Mouse (Mus musculus) myocyte (in vitro differentiated cells): ENCODE measurements around the gene Dmxl2. TPM values are rescaled to one million over a fixed set of nuclear protein-coding genes. Genes with fewer than 3 reads are reported as not detected.

Source experiments
- H3K27me3 ChIP-seq: one replicate; pipeline ENCODE4 v1.6.1; 2011; ENCODE audit not compliant: control insufficient read depth, insufficient read depth, insufficient read length
- H3K36me3 ChIP-seq: one replicate; pipeline ENCODE4 v1.6.1; 2011; ENCODE audit not compliant: control insufficient read depth, insufficient read depth
- H3K4me2 ChIP-seq: one replicate; pipeline ENCODE4 v1.6.1; 2011; ENCODE audit warnings: low read depth, control low read depth
- H3K4me3 ChIP-seq: one replicate; pipeline ENCODE4 v1.5.1; 2011; ENCODE audit warnings: mild to moderate bottlenecking, control low read depth, moderate library complexity
- H3K79me2 ChIP-seq: one replicate; pipeline ENCODE4 v1.6.1; 2011; ENCODE audit not compliant: control insufficient read depth, insufficient read depth
- H3ac ChIP-seq: one replicate; pipeline ENCODE4 v1.6.1; 2011; ENCODE audit not compliant: control insufficient read depth, insufficient read length
- CEBPB ChIP-seq: IDR thresholded peaks from 2 replicates; pipeline ENCODE4 v1.6.1; 2011; ENCODE audit warnings: mild to moderate bottlenecking, moderate library complexity; ENCODE audit not compliant: poor library complexity, insufficient read depth, severe bottlenecking
- E2F4 ChIP-seq: IDR thresholded peaks from one replicate; pipeline ENCODE4 v1.6.1; 2011; ENCODE audit warnings: mild to moderate bottlenecking, control low read depth, moderate library complexity; ENCODE audit not compliant: insufficient read depth
- MAX ChIP-seq: IDR thresholded peaks from one replicate; pipeline ENCODE4 v1.6.1; 2011; ENCODE audit warnings: low read depth, mild to moderate bottlenecking, control low read depth
- MYOD1 ChIP-seq, 3 experiments: IDR thresholded peaks; one replicate each; pipeline ENCODE4 v1.6.1; 2011; ENCODE audit warnings: control low read depth in 2 of 3, low read depth in 2 of 3, mild to moderate bottlenecking in 2 of 3, moderate library complexity in 1 of 3; ENCODE audit not compliant: insufficient read length in 2 of 3, control insufficient read depth in 1 of 3
- MYOG ChIP-seq, 3 experiments: IDR thresholded peaks; one replicate each; pipeline ENCODE4 v1.6.1; 2011; ENCODE audit warnings: control low read depth in 2 of 3, low read depth in 2 of 3, mild to moderate bottlenecking in 2 of 3; ENCODE audit not compliant: insufficient read length in 2 of 3, control insufficient read depth in 1 of 3, insufficient read depth in 1 of 3
- POLR2A ChIP-seq: IDR thresholded peaks from one replicate; pipeline ENCODE4 v1.6.1; 2011; ENCODE audit warnings: low read depth, mild to moderate bottlenecking, control low read depth, moderate library complexity; ENCODE audit not compliant: insufficient read length
- POLR2AphosphoS2 ChIP-seq: IDR thresholded peaks from one replicate; pipeline ENCODE4 v1.6.1; 2011; ENCODE audit warnings: low read depth, control low read depth; ENCODE audit not compliant: insufficient read length
- REST ChIP-seq: IDR thresholded peaks from one replicate; pipeline ENCODE4 v1.6.1; 2011; ENCODE audit warnings: mild to moderate bottlenecking, control low read depth, moderate library complexity; ENCODE audit not compliant: insufficient read depth, insufficient read length
- SRF ChIP-seq: IDR thresholded peaks from one replicate; pipeline ENCODE4 v1.6.1; 2011; ENCODE audit warnings: low read depth; ENCODE audit not compliant: control insufficient read depth, insufficient read length
- TCF12 ChIP-seq: IDR thresholded peaks from one replicate; pipeline ENCODE4 v1.6.1; 2011; ENCODE audit warnings: mild to moderate bottlenecking, control low read depth; ENCODE audit not compliant: poor library complexity, insufficient read depth, severe bottlenecking
- TCF3 ChIP-seq: IDR thresholded peaks from one replicate; pipeline ENCODE4 v1.6.1; 2011; ENCODE audit warnings: low read depth, control low read depth; ENCODE audit not compliant: insufficient read length
- USF1 ChIP-seq: IDR thresholded peaks from one replicate; pipeline ENCODE4 v1.6.1; 2011; ENCODE audit warnings: low read depth, mild to moderate bottlenecking, control low read depth, moderate library complexity
- polyA plus RNA-seq: library from polyadenylated mRNA; unstranded; fragments of >200 nt; fragmentation: generic; extraction: Trizol; gene quantifications from one replicate; pipeline ENCODE4 v1.2.1, GENCODE M21; 2012; ENCODE audit warnings: missing spikeins

The Dmxl2 gene
- polyA plus RNA-seq, 1 experiment, result 0.22 TPM

DNA sequence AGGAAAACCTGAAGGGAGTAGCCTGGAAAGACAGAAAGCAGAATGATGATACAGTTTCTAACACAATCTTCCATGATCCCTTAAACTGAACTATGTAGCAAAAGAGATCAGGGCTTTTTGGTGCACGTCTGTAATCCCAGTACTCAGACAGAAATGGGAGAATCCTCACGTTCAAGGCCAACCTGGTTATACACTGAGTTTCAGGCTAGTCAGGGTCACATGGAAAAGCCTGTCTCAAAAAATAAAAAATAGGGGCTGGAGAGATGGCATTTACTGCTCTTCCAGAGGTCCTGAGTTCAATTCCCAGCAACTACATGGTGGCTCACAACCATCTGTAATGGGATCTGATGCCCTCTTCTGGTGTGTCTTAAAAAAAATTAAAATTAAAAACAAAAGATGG is 11.0 kb downstream of the Dmxl2 start:
- no peak overlapping the region for H3ac ChIP-seq
- H3K79me2 ChIP-seq, result no peaks in the 10 kb centered on the region
- TF ChIP-seq POLR2A (no peak), USF1 (no peak), MAX (no peak), TCF3 (no peak), POLR2AphosphoS2 (no peak), SRF (no peak), MYOD1 (IDR thresholded peaks at IDR 0.05; ENCODE audit: control insufficient read depth in 1 of 3, insufficient read length in 2 of 3, low read depth in 2 of 3) (no peak), TCF12 (no peak), CEBPB (no peak), E2F4 (no peak), MYOG (IDR thresholded peaks at IDR 0.05; ENCODE audit: control insufficient read depth in 1 of 3, insufficient read depth in 1 of 3, insufficient read length in 2 of 3, low read depth in 2 of 3) (no peak), REST (no peak)
- no peak overlapping the region for H3K4me2 ChIP-seq
- peaks cover 4% of the 10 kb centered on the region for H3K27me3 ChIP-seq
- H3K4me3 ChIP-seq, result no peak overlapping the region
- no peaks in the 10 kb centered on the region for H3K36me3 ChIP-seq

DNA sequence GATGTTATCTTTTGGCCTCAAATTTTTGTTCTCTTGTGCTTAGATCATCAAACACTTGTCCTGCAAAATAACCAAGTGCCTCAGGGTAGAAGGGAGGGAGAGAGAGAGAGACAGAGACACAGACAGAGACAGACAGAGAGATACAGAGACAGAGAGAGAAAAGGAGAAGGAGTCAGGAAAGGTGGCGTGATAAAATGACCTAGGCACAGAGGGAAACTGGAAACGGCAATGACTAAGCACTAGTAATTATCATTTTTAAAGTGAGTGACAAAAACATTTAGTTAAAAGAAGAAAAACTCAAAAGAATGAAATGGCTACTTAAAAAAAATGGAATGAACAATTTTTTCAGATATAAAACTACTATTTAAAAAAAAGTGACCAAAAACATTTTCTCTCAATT is 11.8 kb downstream of the Dmxl2 start:
- Histone ChIP-seq H3K27me3 (peaks cover 4% of the 10 kb centered on the region), H3K36me3 (no peaks in the 10 kb centered on the region), H3K79me2 (no peaks in the 10 kb centered on the region), H3K4me2 (no peak overlapping the region), H3ac (no peak overlapping the region), H3K4me3 (no peak overlapping the region)
- TF ChIP-seq E2F4, result no peak
- no peak for TF ChIP-seq POLR2A
- no peak for TF ChIP-seq USF1
- no peak for TF ChIP-seq TCF12
- TF ChIP-seq REST, result no peak
- no peak for TF ChIP-seq TCF3
- no peak for TF ChIP-seq SRF
- TF ChIP-seq CEBPB, result no peak
- no peak for TF ChIP-seq MAX
- TF ChIP-seq MYOD1 (IDR thresholded peaks at IDR 0.05; ENCODE audit: control insufficient read depth in 1 of 3, insufficient read length in 2 of 3, low read depth in 2 of 3), result no peak
- TF ChIP-seq POLR2AphosphoS2, result no peak
- no peak for TF ChIP-seq MYOG (IDR thresholded peaks at IDR 0.05; ENCODE audit: control insufficient read depth in 1 of 3, insufficient read depth in 1 of 3, insufficient read length in 2 of 3, low read depth in 2 of 3)

DNA sequence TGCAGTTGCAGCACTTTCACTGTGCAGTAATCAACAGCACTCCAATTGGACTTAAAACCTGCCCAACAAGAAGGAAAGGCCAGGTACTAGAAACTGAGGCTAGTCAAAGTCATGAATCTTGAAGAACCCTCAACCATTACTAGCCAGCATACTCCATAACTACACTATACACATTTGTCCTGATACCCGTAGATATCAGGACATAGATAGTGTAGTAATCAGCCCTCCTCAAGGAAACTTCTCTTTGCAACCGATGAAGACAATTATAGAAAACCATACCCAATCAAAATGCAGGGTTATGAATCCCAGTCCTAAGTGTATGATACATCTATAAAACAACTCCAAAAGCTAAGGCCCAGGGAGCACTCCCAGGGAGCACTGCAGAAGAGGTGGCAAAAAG is 16.5 kb downstream of the Dmxl2 start:
- TF ChIP-seq POLR2A (no peak), SRF (no peak), MAX (no peak)
- H3K79me2 ChIP-seq, result no peaks in the 10 kb centered on the region
- H3K27me3 ChIP-seq, result peaks cover 4% of the 10 kb centered on the region
- H3ac ChIP-seq, result no peak overlapping the region
- no peak overlapping the region for H3K4me2 ChIP-seq
- no peaks in the 10 kb centered on the region for H3K36me3 ChIP-seq
- no peak overlapping the region for H3K4me3 ChIP-seq

DNA sequence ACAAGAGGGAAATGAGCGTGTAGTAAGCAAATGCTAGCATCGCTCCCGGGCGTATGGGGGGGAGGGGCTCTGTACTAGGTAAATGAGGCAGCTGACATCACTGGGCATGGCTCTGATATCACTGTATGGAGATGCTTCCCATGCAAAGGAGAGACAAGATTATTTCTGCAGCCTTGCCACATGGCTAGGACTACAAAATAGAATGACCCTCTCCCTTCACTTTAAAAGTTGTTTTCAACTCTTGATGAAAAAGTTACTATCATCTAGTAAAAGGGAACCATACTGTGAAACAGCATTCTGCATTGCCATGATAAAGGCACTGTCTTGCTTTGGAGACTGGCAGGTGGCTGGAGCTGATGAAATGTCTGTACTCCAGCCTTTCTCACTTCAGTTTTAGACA is 18.2 kb downstream of the Dmxl2 start:
- H3K79me2 ChIP-seq, result no peaks in the 10 kb centered on the region
- no peak overlapping the region for H3K4me3 ChIP-seq
- peaks cover 4% of the 10 kb centered on the region for H3K27me3 ChIP-seq
- no peak for TF ChIP-seq TCF12
- no peak for TF ChIP-seq SRF
- TF ChIP-seq REST, result no peak
- no peak for TF ChIP-seq MYOD1 (IDR thresholded peaks at IDR 0.05; ENCODE audit: control insufficient read depth in 1 of 3, insufficient read length in 2 of 3, low read depth in 2 of 3)
- TF ChIP-seq USF1, result no peak
- TF ChIP-seq MYOG (IDR thresholded peaks at IDR 0.05; ENCODE audit: control insufficient read depth in 1 of 3, insufficient read depth in 1 of 3, insufficient read length in 2 of 3, low read depth in 2 of 3), result no peak
- no peak for TF ChIP-seq TCF3
- no peak for TF ChIP-seq POLR2A
- TF ChIP-seq POLR2AphosphoS2, result no peak
- no peak for TF ChIP-seq MAX
- TF ChIP-seq E2F4, result no peak
- TF ChIP-seq CEBPB, result no peak
- no peaks in the 10 kb centered on the region for H3K36me3 ChIP-seq
- H3ac ChIP-seq, result no peak overlapping the region
- H3K4me2 ChIP-seq, result no peak overlapping the region

DNA sequence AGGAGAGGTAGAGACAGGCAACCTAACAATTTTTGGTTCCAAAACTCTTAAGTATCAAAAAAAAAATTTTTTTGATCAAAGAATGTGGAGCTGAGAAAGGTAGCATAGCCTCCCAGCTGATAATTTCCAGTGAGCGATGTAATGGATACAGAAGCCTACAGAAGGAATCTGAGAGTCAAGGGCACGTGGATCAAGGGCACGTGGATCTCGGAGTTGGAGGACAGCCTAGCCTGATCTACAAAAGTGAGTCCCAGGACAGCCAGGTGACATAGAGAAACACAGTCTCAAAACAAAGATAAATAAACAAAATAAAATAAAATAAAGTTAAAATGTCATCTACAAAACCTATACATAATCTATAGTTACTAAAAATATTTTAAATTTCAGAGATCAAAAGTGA is 18.7 kb downstream of the Dmxl2 start:
- no peak for TF ChIP-seq MYOD1 (IDR thresholded peaks at IDR 0.05; ENCODE audit: control insufficient read depth in 1 of 3, insufficient read length in 2 of 3, low read depth in 2 of 3)
- TF ChIP-seq SRF, result no peak
- no peak for TF ChIP-seq POLR2A
- TF ChIP-seq E2F4, result no peak
- no peak for TF ChIP-seq TCF3
- TF ChIP-seq TCF12, result no peak
- no peak for TF ChIP-seq MYOG (IDR thresholded peaks at IDR 0.05; ENCODE audit: control insufficient read depth in 1 of 3, insufficient read depth in 1 of 3, insufficient read length in 2 of 3, low read depth in 2 of 3)

More for the DNA sequence above, 18.7 kb downstream of the Dmxl2 start:
- peaks cover 4% of the 10 kb centered on the region for H3K27me3 ChIP-seq
- H3ac ChIP-seq, result no peak overlapping the region
- H3K79me2 ChIP-seq, result no peaks in the 10 kb centered on the region
- H3K4me2 ChIP-seq, result no peak overlapping the region
- H3K4me3 ChIP-seq, result no peak overlapping the region
- H3K36me3 ChIP-seq, result no peaks in the 10 kb centered on the region
